Mouse (Mus musculus) stomach, embryonic 15.5 days (tissue): Measurements from ENCODE around the gene Ercc6l. TPM values are rescaled to one million over a fixed set of nuclear protein-coding genes. Genes with fewer than 3 reads are reported as not detected.
"Not testable (repeated sequence)": the region's sequence is repeated elsewhere in the genome, so short reads cannot be mapped to it uniquely, and the experiment has no call there.

ENCODE experiments used
- ATAC-seq: fragments of 200-750 bp; cut with Nextera tagmentation; 2 replicates; pipeline ENCODE4 v1.8.0; 2017; ENCODE audit warnings: low read depth, moderate number of reproducible peaks, moderate TSS enrichment; ENCODE audit not compliant: insufficient read depth, low FRiP score
- H3K27ac ChIP-seq: fragments of 300-500 bp; sonication (generic); 2 replicates; pipeline ENCODE4 v1.5.1; 2015; ENCODE audit warnings: mild to moderate bottlenecking, inconsistent platforms
- H3K27me3 ChIP-seq: fragments of 300-500 bp; sonication (generic); replicated peaks from 2 replicates; pipeline ENCODE4 v1.6.1; 2015; ENCODE audit warnings: inconsistent platforms
- H3K36me3 ChIP-seq: fragments of 300-500 bp; sonication (generic); 2 replicates; pipeline ENCODE4 v1.6.1; 2015; ENCODE audit warnings: inconsistent platforms
- H3K4me1 ChIP-seq: fragments of 300-500 bp; sonication (generic); 2 replicates; pipeline ENCODE4 v1.6.1; 2015; ENCODE audit warnings: inconsistent platforms
- H3K4me2 ChIP-seq: fragments of 300-500 bp; sonication (generic); 2 replicates; pipeline ENCODE4 v1.6.1; 2015; ENCODE audit warnings: mild to moderate bottlenecking, inconsistent platforms
- H3K4me3 ChIP-seq: fragments of 300-500 bp; sonication (generic); replicated peaks from 2 replicates; pipeline ENCODE4 v1.5.1; 2015; ENCODE audit warnings: inconsistent platforms
- H3K9ac ChIP-seq: fragments of 300-500 bp; sonication (generic); 2 replicates; pipeline ENCODE4 v1.6.1; 2015; ENCODE audit warnings: inconsistent platforms
- H3K9me3 ChIP-seq: fragments of 300-500 bp; sonication (generic); 2 replicates; pipeline ENCODE4 v1.6.1; 2016; ENCODE audit warnings: inconsistent platforms
- WGBS: fragments of 180-500 bp; shearing (Covaris S2); methylation state at CpG from one replicate; pipeline ENCODE4 v1.1.7; 2015; 5-methylcytosine and 5-hydroxymethylcytosine counted together
- polyA plus RNA-seq: library from polyadenylated mRNA; unstranded; fragments of >200 nt; fragmentation: Nextera tagmentation; extraction: Ambion mirVana; gene quantifications from 2 replicates; pipeline ENCODE4 v1.2.1, GENCODE M21; 2015

Ercc6l gene
- polyA plus RNA-seq, 1 experiment from 2014 or later = 9.4 TPM

GRCm38 (mm10) chrX:102166521-102166920 lies 9.6 kb upstream of the Ercc6l start:
- H3K9ac ChIP-seq = no peak overlapping the region
- 60% methylated on average over 5 of the region's 5 CpGs for WGBS
- no peak overlapping the region for H3K27ac ChIP-seq

GRCm38 (mm10) chrX:102163529-102163928 lies 6.6 kb upstream of the Ercc6l start:
- H3K4me3 ChIP-seq = no peak overlapping the region
- H3K9ac ChIP-seq = no peak overlapping the region
- 68% methylated on average over 4 of the region's 4 CpGs for WGBS
- no peaks in the 10 kb centered on the region for H3K4me1 ChIP-seq
- H3K36me3 ChIP-seq = no peaks in the 10 kb centered on the region
- no peaks in the 10 kb centered on the region for H3K9me3 ChIP-seq
- ATAC-seq = no peak
- no peak overlapping the region for H3K4me2 ChIP-seq
- H3K27me3 ChIP-seq = no peaks in the 10 kb centered on the region
- H3K27ac ChIP-seq = no peak overlapping the region

More at GRCm38 (mm10) chrX:102166521-102166920, 9.6 kb upstream of the Ercc6l start:
- no peak for ATAC-seq
- Histone ChIP-seq H3K4me1 (no peaks in the 10 kb centered on the region), H3K36me3 (no peaks in the 10 kb centered on the region), H3K4me3 (no peak overlapping the region), H3K4me2 (no peak overlapping the region), H3K9me3 (no peaks in the 10 kb centered on the region), H3K27me3 (no peaks in the 10 kb centered on the region)

GRCm38 (mm10) chrX:102163096-102163495 lies 6.2 kb upstream of the Ercc6l start:
- H3K9ac ChIP-seq = no peak overlapping the region
- WGBS = 40% methylated on average over 2 of the region's 2 CpGs
- no peaks in the 10 kb centered on the region for H3K27me3 ChIP-seq
- no peak overlapping the region for H3K4me3 ChIP-seq
- no peak overlapping the region for H3K4me2 ChIP-seq
- no peaks in the 10 kb centered on the region for H3K4me1 ChIP-seq
- H3K27ac ChIP-seq = no peak overlapping the region
- no peaks in the 10 kb centered on the region for H3K36me3 ChIP-seq
- no peak for ATAC-seq
- no peaks in the 10 kb centered on the region for H3K9me3 ChIP-seq

DNA sequence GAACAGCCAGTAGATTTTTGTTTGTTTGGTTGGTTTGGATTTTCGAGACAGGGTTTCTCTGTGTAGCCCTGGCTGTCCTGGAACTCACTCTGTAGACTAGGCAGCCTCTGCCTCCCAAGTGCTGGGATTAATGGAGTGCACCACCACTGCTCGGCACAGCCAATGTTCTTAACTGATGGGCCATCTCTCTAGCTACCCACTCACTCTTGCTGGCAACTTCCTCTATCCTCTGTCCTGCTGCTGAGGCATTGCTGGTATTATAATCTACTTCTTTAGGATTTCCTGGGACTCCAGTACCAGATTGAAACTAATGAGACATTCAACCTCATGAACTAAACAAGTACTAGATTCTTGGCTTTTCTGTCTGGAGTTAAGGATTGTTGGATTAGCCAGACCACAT lies 3.6 kb upstream of the Ercc6l start:
- Histone ChIP-seq H3K36me3 (no peaks in the 10 kb centered on the region), H3K4me3 (no peak overlapping the region), H3K4me1 (no peaks in the 10 kb centered on the region), H3K9ac (no peak overlapping the region), H3K27ac (no peak overlapping the region), H3K4me2 (no peak overlapping the region), H3K27me3 (no peaks in the 10 kb centered on the region), H3K9me3 (no peaks in the 10 kb centered on the region)
- 59% methylated on average over 2 of the region's 2 CpGs for WGBS
- no peak for ATAC-seq

DNA sequence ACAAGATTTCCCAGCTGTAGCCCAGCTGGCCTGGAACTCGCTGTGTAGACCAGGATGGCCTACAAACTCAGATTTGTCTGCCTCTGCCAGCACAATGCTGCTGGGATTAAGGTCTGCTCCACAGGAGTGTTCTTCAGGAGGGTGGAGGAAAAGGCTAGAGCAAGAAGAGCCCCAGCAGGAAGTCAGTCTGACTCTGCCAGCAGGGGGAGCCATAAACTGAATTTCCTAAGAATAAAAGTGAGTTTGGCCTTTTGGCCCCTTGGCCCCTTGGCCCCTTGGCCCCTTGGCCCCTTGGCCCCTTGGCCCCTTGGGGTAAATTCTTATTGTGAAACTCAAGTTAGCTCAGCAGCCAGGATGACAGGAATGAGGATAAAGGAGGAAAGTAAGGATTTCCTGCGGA lies 2.9 kb upstream of the Ercc6l start:
- Histone ChIP-seq H3K36me3 (no peaks in the 10 kb centered on the region), H3K9ac (no peak overlapping the region), H3K27me3 (no peaks in the 10 kb centered on the region), H3K4me3 (no peak overlapping the region), H3K4me2 (no peak overlapping the region), H3K9me3 (no peaks in the 10 kb centered on the region), H3K4me1 (no peaks in the 10 kb centered on the region), H3K27ac (no peak overlapping the region)
- WGBS = 63% methylated on average over 2 of the region's 2 CpGs
- ATAC-seq = no peak

GRCm38 (mm10) chrX:102157423-102157791 lies 516 bp upstream of the Ercc6l start:
- ATAC-seq = peak; percentile 18
- no peaks in the 10 kb centered on the region for H3K9me3 ChIP-seq
- no peaks in the 10 kb centered on the region for H3K4me1 ChIP-seq
- 49% methylated on average over 5 of the region's 5 CpGs for WGBS
- H3K27me3 ChIP-seq = no peaks in the 10 kb centered on the region
- H3K9ac ChIP-seq = no peak overlapping the region
- peak overlapping the region; percentile 39 for H3K4me3 ChIP-seq
- peak overlapping the region; percentile 42 for H3K4me2 ChIP-seq
- H3K27ac ChIP-seq = peak overlapping the region; percentile 77; the same call in 1 of the 2 replicates
- H3K36me3 ChIP-seq = no peaks in the 10 kb centered on the region

GRCm38 (mm10) chrX:102141157-102141556 lies 15.7 kb downstream of the Ercc6l start:
- 50% methylated on average over 1 of the region's 1 CpGs for WGBS

DNA sequence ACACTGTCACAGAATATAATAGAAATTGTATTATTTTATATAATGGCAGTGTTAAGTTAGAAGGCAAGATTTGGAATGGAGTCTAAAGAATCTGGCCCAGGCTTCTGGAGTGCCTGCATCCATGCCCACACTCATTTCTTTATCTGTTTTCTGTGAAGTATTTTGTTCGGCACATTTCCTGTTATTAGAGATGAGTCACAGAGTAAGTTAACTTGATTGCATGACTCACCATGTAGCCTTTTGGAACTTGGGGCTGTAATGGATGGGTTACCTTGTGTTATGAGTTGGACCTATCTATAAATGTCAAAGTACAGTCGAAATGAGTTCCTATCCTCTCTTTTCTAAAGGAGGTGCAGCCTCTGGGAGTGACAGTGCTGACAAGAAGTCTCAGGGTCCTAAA lies 35.6 kb downstream of the Ercc6l start:
- no peak for ATAC-seq
- no peaks in the 10 kb centered on the region for H3K4me1 ChIP-seq
- no peaks in the 10 kb centered on the region for H3K9me3 ChIP-seq
- H3K4me2 ChIP-seq = no peak overlapping the region
- H3K4me3 ChIP-seq = no peak overlapping the region
- no peaks in the 10 kb centered on the region for H3K27me3 ChIP-seq
- no peaks in the 10 kb centered on the region for H3K36me3 ChIP-seq
- H3K9ac ChIP-seq = no peak overlapping the region
- H3K27ac ChIP-seq = no peak overlapping the region
- WGBS = 69% methylated on average over 2 of the region's 2 CpGs

More at GRCm38 (mm10) chrX:102141157-102141556, 15.7 kb downstream of the Ercc6l start:
- H3K27ac ChIP-seq = no peak overlapping the region
- ATAC-seq = no peak
- H3K4me3 ChIP-seq = no peak overlapping the region
- H3K4me2 ChIP-seq = no peak overlapping the region
- H3K9me3 ChIP-seq = no peaks in the 10 kb centered on the region
- H3K36me3 ChIP-seq = no peaks in the 10 kb centered on the region
- H3K9ac ChIP-seq = no peak overlapping the region
- no peaks in the 10 kb centered on the region for H3K4me1 ChIP-seq
- H3K27me3 ChIP-seq = no peaks in the 10 kb centered on the region

- Histone ChIP-seq H3K36me3 (no peaks in the 10 kb centered on the region), H3K4me2 (peak within 1 kb of the TSS; percentile 53), H3K9ac (peak within 1 kb of the TSS; percentile 20; the same call in 1 of the 2 replicates), H3K4me3 (peak within 1 kb of the TSS; percentile 63), H3K9me3 (no peaks in the 10 kb centered on the region), H3K4me1 (no peaks in the 10 kb centered on the region), H3K27me3 (no peaks in the 10 kb centered on the region), H3K27ac (0 out of 2 replicates have a peak within 1 kb of the TSS, but pooled peaks have one; percentile 11)
- peak; percentile 99 for ATAC-seq
- 13% methylated on average over 30 of the region's 30 CpGs for WGBS
Observed at GRCm38 (mm10) chrX:102119042-102119864, 37.6 kb downstream of the Ercc6l start, which contains the start of gene Pin4. Pin4 (plus strand) TSS chrX:102119447.

- H3K27me3 ChIP-seq = no peaks in the 10 kb centered on the region
- H3K4me3 ChIP-seq = no peak overlapping the region
- no peak for ATAC-seq
- no peaks in the 10 kb centered on the region for H3K9me3 ChIP-seq
- no peak overlapping the region for H3K9ac ChIP-seq
- no peak overlapping the region for H3K4me2 ChIP-seq
- H3K4me1 ChIP-seq = no peaks in the 10 kb centered on the region
- no peak overlapping the region for H3K27ac ChIP-seq
- WGBS = 52% methylated on average over 4 of the region's 4 CpGs
- H3K36me3 ChIP-seq = no peaks in the 10 kb centered on the region
Observed at GRCm38 (mm10) chrX:102115676-102116075, 41.2 kb downstream of the Ercc6l start.

DNA sequence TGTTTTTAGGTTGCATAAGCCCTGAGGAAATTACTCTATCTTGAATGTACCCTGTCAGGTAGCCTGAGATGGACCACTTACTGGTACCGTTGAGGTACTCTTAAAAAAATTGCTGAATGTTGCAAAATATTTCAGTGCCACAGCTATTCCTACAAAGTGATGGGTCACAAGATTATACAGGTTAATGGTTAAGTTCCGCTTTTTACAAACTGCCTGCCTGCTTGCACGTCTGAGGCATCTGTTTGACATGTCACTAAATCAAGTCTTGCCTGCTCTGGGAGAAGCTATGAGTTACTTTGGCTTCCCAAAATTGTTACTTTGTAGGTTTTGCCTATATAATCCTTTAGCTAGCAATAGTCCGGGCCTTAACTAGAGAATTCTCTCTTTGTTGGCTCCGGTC lies 47.5 kb downstream of the Ercc6l start:
- H3K27ac ChIP-seq, H3K27me3 ChIP-seq, H3K9me3 ChIP-seq, H3K36me3 ChIP-seq, H3K4me3 ChIP-seq, H3K4me2 ChIP-seq, H3K4me1 ChIP-seq, ATAC-seq, H3K9ac ChIP-seq: not testable (repeated sequence)
- WGBS = 67% methylated on average over 5 of the region's 5 CpGs

- not testable (repeated sequence) for ATAC-seq, H3K27me3 ChIP-seq, H3K9ac ChIP-seq, H3K27ac ChIP-seq, H3K4me2 ChIP-seq, H3K4me3 ChIP-seq, H3K4me1 ChIP-seq, H3K36me3 ChIP-seq, H3K9me3 ChIP-seq
- 56% methylated on average over 2 of the region's 2 CpGs for WGBS
Observed at GRCm38 (mm10) chrX:102103830-102104229, 53.1 kb downstream of the Ercc6l start.
